8 mouse cellular contexts compared by ENCODE assay signal in genomic region chr15:10500838-10501719, GRCm38 (mm10). TPM values are rescaled to one million over a fixed set of nuclear protein-coding genes. Genes with fewer than 3 reads are reported as not detected.
A peak's percentile ranks its signal among the peaks of the same experiment; 100 is the strongest.
DNase-seq lines count a peak whose midpoint lies in the region; ATAC-seq and TF ChIP-seq lines count a peak whose summit lies in the region.

No protein-coding gene starts in this region.

- no peaks in the 10 kb centered on the region for H3K4me1 ChIP-seq in heart, embryonic 12.5 days (replicated peaks)
- no peaks in the 10 kb centered on the region for H3K4me1 ChIP-seq in intestine, postnatal 0 days (replicated peaks; ENCODE audit: control insufficient read depth, insufficient read depth, low read length)
- H3K4me1 ChIP-seq in neural tube, embryonic 11.5 days (ENCODE audit: control insufficient read depth, insufficient read depth, low read length): 0 out of 2 replicates have a peak, but pooled peaks cover 3% of the 10 kb centered on the region

- H3K9me3 ChIP-seq in heart, embryonic 12.5 days (replicated peaks): no peaks in the 10 kb centered on the region
- H3K9me3 ChIP-seq in intestine, postnatal 0 days (ENCODE audit: control insufficient read depth): no peaks in the 10 kb centered on the region
- H3K9me3 ChIP-seq in neural tube, embryonic 11.5 days (ENCODE audit: control insufficient read depth, low read length): no peaks in the 10 kb centered on the region

- no peak overlapping the region for H3K27ac ChIP-seq in heart, embryonic 12.5 days (ENCODE audit: poor library complexity, severe bottlenecking)
- no peak overlapping the region for H3K27ac ChIP-seq in intestine, postnatal 0 days (ENCODE audit: low read depth, low read length)
- no peak overlapping the region for H3K27ac ChIP-seq in neural tube, embryonic 11.5 days (ENCODE audit: low read depth, low read length)

- no peak overlapping the region for H3K4me2 ChIP-seq in heart, embryonic 12.5 days
- H3K4me2 ChIP-seq in intestine, postnatal 0 days (replicated peaks; ENCODE audit: low read depth): no peak overlapping the region
- no peak overlapping the region for H3K4me2 ChIP-seq in neural tube, embryonic 11.5 days (ENCODE audit: low read depth)

- H3K9ac ChIP-seq in heart, embryonic 12.5 days: no peak overlapping the region
- no peak overlapping the region for H3K9ac ChIP-seq in intestine, postnatal 0 days (ENCODE audit: low read depth, low read length)
- no peak overlapping the region for H3K9ac ChIP-seq in neural tube, embryonic 11.5 days (ENCODE audit: low read length)

- H3K27me3 ChIP-seq in heart, embryonic 12.5 days (replicated peaks): no peaks in the 10 kb centered on the region
- H3K27me3 ChIP-seq in intestine, postnatal 0 days (replicated peaks; ENCODE audit: control insufficient read depth, insufficient read depth, low read length): no peaks in the 10 kb centered on the region
- H3K27me3 ChIP-seq in neural tube, embryonic 11.5 days (ENCODE audit: control insufficient read depth, insufficient read depth, low read length): no peaks in the 10 kb centered on the region

- WGBS in heart, embryonic 12.5 days: 52% methylated on average over 11 of the region's 11 CpGs
- 55% methylated on average over 11 of the region's 11 CpGs for WGBS in intestine, postnatal 0 days
- WGBS in neural tube, embryonic 11.5 days: 59% methylated on average over 11 of the region's 11 CpGs

- H3K36me3 ChIP-seq in heart, embryonic 12.5 days: peaks cover 4% of the 10 kb centered on the region
- 0 out of 2 replicates have a peak, but pooled peaks cover 3% of the 10 kb centered on the region for H3K36me3 ChIP-seq in intestine, postnatal 0 days (ENCODE audit: control insufficient read depth, insufficient read depth)
- no peaks in the 10 kb centered on the region for H3K36me3 ChIP-seq in neural tube, embryonic 11.5 days (ENCODE audit: control insufficient read depth, insufficient read depth, low read length)

- intact Hi-C loops in left cerebral cortex, postnatal 4 days (cut with DNase I): loop anchor here (5.0 to 10.0 kb wide), 2 partner anchors 214 to 401 kb away; partner anchors contain the start of gene Rai14

- DNase-seq in heart, adult 8-10 months (ENCODE audit: low spot score): peak; percentile 10
- DNase-seq in adrenal gland, postnatal 14 days: peak; percentile 67
- DNase-seq in frontal cortex, adult 2 months (ENCODE audit: extremely low spot score in 1 of 2, low spot score in 1 of 2): peak; percentile 14 to 64
- DNase-seq in left cerebral cortex, postnatal 4 days: peak; percentile 70
- peak; percentile 74 for DNase-seq in neural tube, embryonic 11.5 days (ENCODE audit: low spot score)

- no peak overlapping the region for H3K4me3 ChIP-seq in heart, embryonic 12.5 days
- no peak overlapping the region for H3K4me3 ChIP-seq in intestine, postnatal 0 days (ENCODE audit: low read depth, low read length)
- H3K4me3 ChIP-seq in neural tube, embryonic 11.5 days (ENCODE audit: low read depth, low read length): no peak overlapping the region

- ATAC-seq in heart, embryonic 12.5 days (ENCODE audit: insufficient number of reproducible peaks, low FRiP score): no peak
- no peak for ATAC-seq in intestine, postnatal 0 days
- peak; percentile 82 for ATAC-seq in neural tube, embryonic 11.5 days (ENCODE audit: insufficient read depth, low FRiP score, low TSS enrichment)
- no peak for ATAC-seq in erythroblast, adult 5-6 weeks (replicated peaks; ENCODE audit: low FRiP score, poor library complexity, severe bottlenecking)

- peak; percentile 87 for TF ChIP-seq CTCF in intestine, postnatal 0 days (IDR thresholded peaks at IDR 0.05; ENCODE audit: low read depth)

RNA-seq across cellular contexts. Expression of gene Rad1, which starts 15.3 kb away (rescaled TPM):
- 10 to 100 TPM in 1 of 4 experiments, 1 to 10 TPM in 3; 7.7 to 10.3 (median 8.3) TPM for total RNA-seq in heart, adult 8-10 months (2022)
- 21.0 and 23.2 TPM in 2 replicates for polyA plus RNA-seq in heart, embryonic 12.5 days (2016; fragmentation: Nextera tagmentation; extraction: Ambion mirVana)
- 14.3 and 14.5 TPM in 2 replicates for total RNA-seq in adrenal gland, postnatal 14 days (2021)
- polyA plus RNA-seq in frontal cortex, adult 2 months (2012; rRNA removed): 12.6 and 14.1 TPM in 2 replicates
- 10.6 and 13.1 TPM in 2 replicates for polyA plus RNA-seq in intestine, postnatal 0 days (2015; fragmentation: Nextera tagmentation; extraction: Ambion mirVana)
- total RNA-seq in left cerebral cortex, postnatal 4 days (2021): 10 to 100 TPM; 11.9 to 15.9 TPM
- 23.6 and 28.7 TPM in 2 replicates for polyA plus RNA-seq in neural tube, embryonic 11.5 days (2014; fragmentation: Nextera tagmentation; extraction: Ambion mirVana)
- total RNA-seq in erythroblast, adult 5-6 weeks (2015; ENCODE audit: low replicate concordance): 9.2 and 10.6 TPM in 2 replicates
- total RNA-seq in erythroblast, adult 5-6 weeks (2017; ENCODE audit: low replicate concordance): 1.3 and 6.4 TPM in 2 replicates

RNA-seq across cellular contexts. Expression of gene Brix1, which starts 15.3 kb away (rescaled TPM):
- total RNA-seq in heart, adult 8-10 months (2022): 10 to 100 TPM; 16.9 to 20.8 (median 19.0) TPM
- polyA plus RNA-seq in heart, embryonic 12.5 days (2016; fragmentation: Nextera tagmentation; extraction: Ambion mirVana): 79.7 and 85.8 TPM in 2 replicates
- total RNA-seq in adrenal gland, postnatal 14 days (2021): 49.0 and 54.0 TPM in 2 replicates
- 15.1 and 16.4 TPM in 2 replicates for polyA plus RNA-seq in frontal cortex, adult 2 months (2012; rRNA removed)
- 65.4 TPM in 2 replicates for polyA plus RNA-seq in intestine, postnatal 0 days (2015; fragmentation: Nextera tagmentation; extraction: Ambion mirVana)
- 10 to 100 TPM; 24.3 to 26.0 TPM for total RNA-seq in left cerebral cortex, postnatal 4 days (2021)
- 107 and 116 TPM in 2 replicates for polyA plus RNA-seq in neural tube, embryonic 11.5 days (2014; fragmentation: Nextera tagmentation; extraction: Ambion mirVana)
- 32.2 and 39.6 TPM in 2 replicates for total RNA-seq in erythroblast, adult 5-6 weeks (2015; ENCODE audit: low replicate concordance)
- 4.9 and 12.0 TPM in 2 replicates for total RNA-seq in erythroblast, adult 5-6 weeks (2017; ENCODE audit: low replicate concordance)

RNA-seq across cellular contexts. Expression of gene Dnajc21, which starts 30.8 kb away (rescaled TPM):
- total RNA-seq in heart, adult 8-10 months (2022): 10 to 100 TPM; 32.7 to 37.0 (median 35.8) TPM
- 13.0 and 13.2 TPM in 2 replicates for polyA plus RNA-seq in heart, embryonic 12.5 days (2016; fragmentation: Nextera tagmentation; extraction: Ambion mirVana)
- total RNA-seq in adrenal gland, postnatal 14 days (2021): 43.6 and 46.9 TPM in 2 replicates
- polyA plus RNA-seq in frontal cortex, adult 2 months (2012; rRNA removed): 15.9 and 17.7 TPM in 2 replicates
- polyA plus RNA-seq in intestine, postnatal 0 days (2015; fragmentation: Nextera tagmentation; extraction: Ambion mirVana): 9.3 and 10.4 TPM in 2 replicates
- 10 to 100 TPM; 15.4 to 20.9 TPM for total RNA-seq in left cerebral cortex, postnatal 4 days (2021)
- polyA plus RNA-seq in neural tube, embryonic 11.5 days (2014; fragmentation: Nextera tagmentation; extraction: Ambion mirVana): 16.5 and 19.5 TPM in 2 replicates
- total RNA-seq in erythroblast, adult 5-6 weeks (2015; ENCODE audit: low replicate concordance): 5.2 and 26.5 TPM in 2 replicates
- total RNA-seq in erythroblast, adult 5-6 weeks (2017; ENCODE audit: low replicate concordance): 6.6 and 9.9 TPM in 2 replicates

RNA-seq across cellular contexts. Expression of gene Ttc23l, which starts 57.4 kb away (rescaled TPM):
- total RNA-seq in heart, adult 8-10 months (2022): not detected
- polyA plus RNA-seq in heart, embryonic 12.5 days (2016; fragmentation: Nextera tagmentation; extraction: Ambion mirVana): not detected in 2 replicates
- total RNA-seq in adrenal gland, postnatal 14 days (2021): not detected in 2 replicates
- polyA plus RNA-seq in frontal cortex, adult 2 months (2012; rRNA removed): not detected in 2 replicates
- not detected in 2 replicates for polyA plus RNA-seq in intestine, postnatal 0 days (2015; fragmentation: Nextera tagmentation; extraction: Ambion mirVana)
- not detected for total RNA-seq in left cerebral cortex, postnatal 4 days (2021)
- polyA plus RNA-seq in neural tube, embryonic 11.5 days (2014; fragmentation: Nextera tagmentation; extraction: Ambion mirVana): not detected in 2 replicates
- total RNA-seq in erythroblast, adult 5-6 weeks (2015; ENCODE audit: low replicate concordance): not detected in 2 replicates
- total RNA-seq in erythroblast, adult 5-6 weeks (2017; ENCODE audit: low replicate concordance): not detected in 2 replicates

Comparison
In these comparisons a context has a peak if more than half of its experiments do, and no peak if none do; other contexts are left out.
1. DNase-seq: peak in every context shown above with its lines; median percentile 74 in neural tube, embryonic 11.5 days; 70 in left cerebral cortex, postnatal 4 days; 67 in adrenal gland, postnatal 14 days; 39 in frontal cortex, adult 2 months; 10 in heart, adult 8-10 months.